Mouse (Mus musculus): ENCODE data around the gene Crygb.

DNA sequence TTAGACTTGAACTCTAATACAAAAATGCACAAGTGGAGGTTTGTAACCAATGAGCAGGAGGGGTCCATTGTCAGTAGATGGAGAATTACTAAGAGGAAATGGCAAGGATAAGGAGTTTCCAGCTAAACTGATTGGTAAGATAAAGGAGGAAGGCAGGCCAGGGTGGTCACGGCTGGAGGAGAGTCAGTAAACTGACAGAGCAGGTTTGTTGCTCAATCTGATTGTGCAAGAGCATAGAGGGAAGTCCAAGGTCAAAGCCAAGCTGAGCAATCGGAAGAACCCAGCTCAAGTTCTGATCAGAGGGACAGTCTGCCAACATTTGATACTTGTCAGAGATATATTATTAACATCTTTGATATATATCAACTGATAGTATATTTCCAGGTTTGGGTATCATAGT, 8.3 kb upstream of the Crygb start:
- TF ChIP-seq POLR2A (IDR thresholded peaks at IDR 0.05; ENCODE audit: borderline replicate concordance, extremely low read depth, insufficient read depth, insufficient read length, poor library complexity, severe bottlenecking) (no peak), CTCF (IDR thresholded peaks at IDR 0.05; ENCODE audit: borderline replicate concordance, extremely low read depth, insufficient read depth, insufficient read length) (no peak)

All from brain, embryonic 14.5 days (tissue).